Mouse (Mus musculus) gastrocnemius, postnatal 10 days (tissue): ENCODE measurements at regions not wholly inside any gene's neighbourhood (a gene's known extent, or its start where the extent isn't known, plus 50 kb on each side); places are given as distances from the start of the nearest gene placed in this dataset.

Experiments used
- DNase-seq: peaks from one replicate; pipeline ENCODE4 v3.0.0; 2021; ENCODE audit warnings: mixed read lengths

DNA sequence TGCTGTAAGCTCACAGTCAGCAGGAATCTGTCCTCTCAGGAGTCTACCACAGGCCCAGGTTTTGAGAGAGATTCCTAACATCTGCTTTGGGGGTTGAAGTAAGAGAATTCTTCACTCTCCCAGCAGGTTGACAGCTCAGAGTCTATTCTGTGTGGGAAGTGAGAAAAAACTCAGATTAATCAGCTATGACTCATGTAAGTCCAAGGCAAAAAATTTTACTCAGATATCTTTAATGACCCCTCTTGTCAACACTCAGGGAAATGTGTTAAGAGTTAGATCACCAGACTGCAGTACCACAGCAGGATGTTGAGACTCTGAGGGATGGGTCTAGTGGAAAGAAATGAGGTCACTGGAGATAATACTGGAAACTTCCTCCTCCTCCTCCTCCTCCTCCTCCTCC is 688.4 kb downstream of the Hs3st4 start:
- DNase-seq = no peak

DNA sequence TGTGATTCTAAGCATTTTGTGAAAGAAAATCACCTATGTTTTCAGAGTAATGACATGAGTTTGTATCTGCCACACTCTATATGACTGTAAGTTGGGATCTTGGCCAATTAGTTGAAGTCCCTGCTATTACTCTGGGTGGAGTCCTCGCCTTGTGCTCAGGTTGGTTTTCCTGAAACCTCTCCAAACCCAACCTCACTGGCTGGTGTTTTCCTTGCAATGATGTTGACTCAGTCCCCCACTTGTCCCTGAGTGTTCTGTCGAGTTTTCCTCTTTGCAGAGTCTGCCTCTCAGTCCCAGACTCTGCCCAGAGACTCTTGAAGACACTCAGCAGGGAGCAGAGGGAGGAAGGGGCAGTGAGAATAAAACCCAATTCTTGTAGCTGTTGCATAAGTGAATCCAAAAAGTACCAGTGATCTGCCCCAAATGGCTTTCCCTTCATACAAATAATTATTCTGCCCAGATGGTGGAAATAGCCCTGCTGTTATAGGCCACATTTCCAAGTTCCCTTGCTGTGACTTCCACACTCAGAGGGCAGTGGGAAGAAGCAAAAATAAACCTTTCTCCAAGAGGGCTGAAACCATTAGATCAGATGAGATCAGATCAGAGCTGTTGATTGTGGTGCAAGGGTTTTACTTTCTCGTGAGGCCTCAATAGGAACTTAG is 694.3 kb downstream of the Hs3st4 start:
- no peak for DNase-seq

DNA sequence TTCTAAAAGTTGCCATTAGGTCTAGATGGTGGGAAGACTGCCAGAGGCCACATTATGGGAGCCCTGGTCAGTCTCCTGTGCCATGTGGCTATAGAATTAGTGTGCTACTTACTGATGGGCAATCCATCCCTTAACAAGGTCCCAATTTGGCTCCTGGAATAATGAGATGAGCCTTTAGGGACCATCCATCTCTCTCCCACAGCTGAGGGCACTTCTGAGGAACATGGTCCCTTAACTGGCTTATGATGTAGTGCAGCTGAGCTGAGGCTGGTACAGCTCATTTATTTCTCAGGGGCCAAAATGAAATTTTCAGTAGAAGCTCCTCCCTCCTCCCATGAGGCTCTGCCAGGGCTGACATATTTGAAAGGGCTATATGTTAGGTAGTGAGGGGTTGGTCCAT is 697.9 kb downstream of the Hs3st4 start:
- DNase-seq = no peak

DNA sequence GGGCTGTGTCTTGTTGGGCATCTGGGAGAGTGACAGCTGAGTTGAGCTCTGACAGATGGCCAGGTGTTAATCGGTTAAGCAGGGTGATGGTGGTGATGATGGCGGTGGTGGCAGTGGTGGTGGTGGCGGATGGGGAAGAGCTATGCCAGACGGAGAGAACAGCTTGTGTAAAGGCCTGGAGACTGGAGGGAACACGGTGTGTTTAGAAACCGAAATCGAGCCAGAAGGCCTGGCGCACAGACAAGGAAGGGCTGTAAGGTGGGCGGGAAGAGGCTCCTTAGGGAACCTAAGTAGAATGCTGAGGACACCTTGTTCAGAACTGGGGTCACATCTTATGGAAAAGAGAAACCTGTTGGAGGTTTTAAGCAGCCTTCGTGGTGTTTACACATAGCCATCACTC is 698.5 kb downstream of the Hs3st4 start:
- no peak for DNase-seq

DNA sequence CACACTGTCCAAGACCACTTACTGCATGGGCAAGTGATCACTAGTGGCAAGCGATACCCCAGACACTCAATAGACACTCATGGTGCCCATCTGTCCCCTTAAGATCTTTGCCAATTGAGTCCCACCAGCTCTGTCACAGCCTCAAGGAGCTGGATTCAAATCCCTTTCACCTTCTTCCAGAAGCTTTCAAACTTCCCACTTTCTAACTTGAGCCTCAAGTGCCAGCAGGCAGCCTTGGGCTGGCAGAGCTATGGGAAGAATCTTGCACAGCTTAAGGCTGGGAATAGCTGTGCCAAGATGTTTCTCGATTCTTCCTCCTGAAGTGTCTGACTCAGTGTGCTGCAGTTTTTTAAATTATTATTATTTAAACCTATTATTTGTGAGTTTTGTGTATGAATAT is 699.2 kb downstream of the Hs3st4 start:
- DNase-seq = no peak

DNA sequence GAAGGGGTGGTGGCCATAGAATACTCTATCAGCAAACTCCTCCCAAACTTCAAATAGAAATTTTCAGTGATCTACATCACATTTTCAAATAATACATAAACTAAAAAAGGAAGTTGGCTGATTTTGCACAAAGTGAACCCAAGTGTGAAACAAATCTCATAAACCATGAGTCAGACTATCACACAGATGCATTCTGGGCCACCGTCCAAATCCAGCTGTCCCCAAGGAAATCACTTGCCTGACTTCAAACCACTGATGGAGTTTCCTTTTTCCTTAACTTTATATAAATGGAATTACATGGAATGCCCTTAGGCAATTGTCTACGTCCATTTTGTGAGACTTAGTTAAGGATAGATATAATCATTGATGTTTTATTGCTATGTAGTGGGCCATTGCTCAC is 702.8 kb downstream of the Hs3st4 start:
- DNase-seq = peak; percentile 78

DNA sequence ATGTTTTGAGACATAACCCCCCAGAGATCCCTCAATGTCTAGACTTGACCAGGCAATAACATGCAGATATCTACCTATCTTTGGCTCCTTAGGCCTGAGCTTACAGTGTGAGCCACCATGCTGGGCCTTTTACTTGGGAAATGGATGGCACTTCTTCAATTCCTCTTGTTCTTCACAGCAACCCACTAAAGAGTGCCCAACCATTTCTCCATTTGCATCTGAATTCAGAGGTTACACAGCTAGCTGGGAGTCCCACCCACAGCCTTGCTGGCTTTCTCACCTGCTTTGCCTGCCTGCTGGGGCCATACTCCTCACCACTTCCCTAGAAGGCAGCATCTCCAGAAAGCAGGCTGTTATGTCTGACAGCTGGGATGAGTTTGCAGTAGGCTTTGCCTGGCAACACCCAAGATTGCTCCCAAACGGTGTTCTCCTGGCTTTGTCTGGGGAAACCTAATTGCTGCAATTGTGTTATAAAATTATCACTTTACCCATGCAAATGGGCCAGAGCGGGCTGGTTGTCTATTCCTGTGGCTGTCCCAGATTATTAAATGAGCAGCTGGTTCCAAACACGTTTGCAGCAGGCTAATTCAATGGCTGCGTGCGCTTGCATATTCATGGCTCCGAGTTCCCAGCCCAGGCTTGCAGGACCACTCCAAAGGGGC is 721.6 kb downstream of the Hs3st4 start:
- DNase-seq = no peak

DNA sequence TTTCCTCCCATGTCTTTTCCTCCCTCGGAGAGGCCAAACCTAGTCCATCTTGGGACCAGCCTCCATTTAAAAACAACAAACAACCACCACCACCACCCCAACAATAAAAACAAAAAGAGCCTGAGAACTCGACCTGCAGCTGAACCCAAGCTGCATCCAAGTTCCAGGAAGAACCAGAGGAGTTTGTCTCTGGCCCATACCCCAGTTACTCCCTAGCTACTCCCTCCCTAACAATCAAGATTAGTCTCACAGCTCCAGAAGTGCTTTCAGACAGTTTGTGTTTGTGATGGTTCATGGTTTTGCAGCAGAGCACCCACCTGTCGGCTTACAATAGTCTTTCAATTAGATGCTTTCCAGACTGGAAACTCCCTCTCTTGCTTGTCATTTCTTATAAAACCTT is 724.5 kb downstream of the Hs3st4 start:
- no peak for DNase-seq

DNA sequence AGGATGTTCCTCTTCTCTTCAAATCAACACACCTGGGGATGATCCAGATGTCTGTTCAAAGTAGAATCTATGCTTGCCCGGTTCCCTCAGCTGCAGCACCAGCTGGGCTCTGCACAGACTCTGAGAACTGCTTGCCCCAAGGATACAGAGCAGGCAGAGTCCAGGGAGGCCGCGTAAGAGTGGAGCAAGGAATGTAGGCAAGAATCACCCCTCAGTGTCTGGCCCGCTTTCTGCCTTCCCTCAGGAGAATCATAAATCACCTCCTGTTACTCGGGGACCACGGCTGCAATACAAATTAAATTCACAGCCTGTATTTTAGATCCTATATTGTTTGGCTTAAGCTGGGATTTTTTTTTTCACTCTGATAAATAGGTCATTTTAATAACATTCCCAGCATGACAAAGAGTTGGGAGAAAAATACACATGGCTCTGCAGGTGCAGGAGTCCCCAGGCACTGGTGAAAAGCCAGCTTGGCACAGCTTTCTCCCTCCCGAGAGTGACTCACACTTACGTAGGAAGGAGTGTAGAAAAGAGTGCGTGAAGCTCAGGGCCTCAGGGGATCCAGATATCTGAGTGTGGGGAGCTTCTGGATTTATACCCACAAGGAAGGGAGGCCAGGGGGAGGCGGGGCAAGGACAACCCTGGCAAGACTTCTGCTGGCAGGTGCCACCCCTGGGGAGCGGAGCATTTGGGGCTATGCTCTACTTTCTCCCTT is 726.3 kb downstream of the Hs3st4 start:
- DNase-seq = peak; percentile 51

DNA sequence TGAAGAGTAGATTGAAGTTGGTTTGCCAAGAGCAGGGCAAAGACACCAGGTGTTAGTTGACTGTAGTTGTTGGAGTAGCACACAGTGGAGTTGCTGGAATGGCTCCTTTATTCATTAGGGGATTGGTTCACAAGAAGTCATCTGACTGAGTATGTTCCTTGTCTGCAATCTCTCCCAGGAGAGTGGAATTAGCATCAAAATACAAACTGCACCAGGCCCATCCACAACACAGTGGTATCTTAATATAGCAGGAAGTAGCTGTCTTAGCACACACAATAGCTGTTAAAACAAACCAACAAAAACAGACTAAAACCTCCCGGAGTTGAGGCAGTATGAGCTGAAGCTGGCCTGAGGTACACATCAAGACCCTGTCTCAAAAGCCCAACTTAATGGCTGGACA is 723.5 kb upstream of the Kdm8 start:
- no peak for DNase-seq

DNA sequence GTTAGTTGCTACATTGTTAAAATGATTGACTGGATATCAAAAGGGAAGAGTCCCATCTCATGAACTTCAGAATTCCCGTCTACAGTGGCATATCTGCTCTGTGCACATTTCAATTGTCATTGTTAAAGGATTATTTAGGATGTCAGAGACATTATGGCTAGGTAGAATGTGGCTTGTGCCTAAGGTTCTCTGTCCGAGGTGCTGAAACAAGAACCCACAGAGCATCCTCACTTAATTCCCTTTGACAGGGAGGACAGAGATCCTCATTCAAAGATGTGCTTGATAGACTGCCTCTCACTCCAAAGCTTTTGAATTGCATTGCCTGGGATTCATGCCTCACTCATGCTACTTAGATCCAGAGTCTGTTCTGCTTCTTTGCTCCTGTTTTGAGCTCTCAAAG is 702.4 kb upstream of the Kdm8 start:
- no peak for DNase-seq

DNA sequence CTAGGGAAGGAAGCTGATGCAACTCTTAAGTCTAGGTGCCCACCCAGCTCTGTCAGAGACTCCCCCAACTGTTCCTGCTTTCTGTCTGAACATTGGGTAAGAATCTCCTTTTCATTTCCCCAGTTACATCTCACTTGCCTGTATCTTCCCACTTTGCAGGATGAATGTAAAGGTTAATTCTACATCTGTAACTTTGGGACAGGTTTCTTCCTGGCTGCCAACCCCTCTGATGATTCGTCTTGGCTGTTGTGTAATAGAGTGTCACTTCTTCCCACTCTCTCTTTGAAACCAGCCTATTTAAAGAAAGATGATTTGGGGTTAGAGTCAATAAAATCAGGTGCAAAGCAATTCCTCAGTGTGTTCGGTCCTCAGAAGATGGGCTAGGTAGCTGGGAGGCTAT is 698.2 kb upstream of the Kdm8 start:
- no peak for DNase-seq

DNA sequence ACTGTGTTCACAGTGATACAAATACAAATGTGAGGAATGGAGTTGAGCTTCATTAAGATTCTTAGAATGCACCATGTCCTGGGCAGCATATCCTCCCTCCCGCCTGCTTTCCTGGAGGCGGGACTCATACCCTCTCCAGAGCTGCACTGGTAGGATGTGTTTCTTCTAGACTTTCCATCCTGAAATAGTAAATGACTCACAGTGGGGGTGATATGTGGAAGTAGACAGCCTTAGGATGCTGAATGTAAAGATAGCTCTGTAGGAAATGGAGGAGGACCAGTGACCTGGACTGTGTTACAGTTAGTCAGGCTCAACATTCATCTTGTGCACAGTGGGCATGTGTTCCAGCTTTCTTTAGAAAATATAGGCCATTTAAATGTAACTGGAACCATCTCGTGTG is 696.1 kb upstream of the Kdm8 start:
- DNase-seq = no peak

DNA sequence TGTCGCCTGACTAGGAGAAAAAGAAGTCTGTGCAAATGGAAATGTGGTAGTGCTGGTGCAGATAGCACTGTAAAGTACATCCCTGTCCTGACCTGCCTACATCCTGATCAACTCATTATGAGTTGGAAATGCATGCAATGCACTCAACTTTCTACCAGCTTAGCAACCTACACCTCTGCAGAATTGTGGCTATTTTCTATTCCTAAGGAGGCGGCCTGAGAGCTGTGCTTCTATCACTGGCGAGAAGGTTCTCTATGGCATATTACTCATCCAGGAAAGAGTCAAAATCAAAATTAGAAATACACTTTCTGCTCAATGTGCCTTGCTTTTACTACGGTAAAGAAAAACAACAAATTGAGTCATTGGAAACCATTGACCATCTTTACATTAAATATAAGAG is 685.4 kb upstream of the Kdm8 start:
- no peak for DNase-seq

DNA sequence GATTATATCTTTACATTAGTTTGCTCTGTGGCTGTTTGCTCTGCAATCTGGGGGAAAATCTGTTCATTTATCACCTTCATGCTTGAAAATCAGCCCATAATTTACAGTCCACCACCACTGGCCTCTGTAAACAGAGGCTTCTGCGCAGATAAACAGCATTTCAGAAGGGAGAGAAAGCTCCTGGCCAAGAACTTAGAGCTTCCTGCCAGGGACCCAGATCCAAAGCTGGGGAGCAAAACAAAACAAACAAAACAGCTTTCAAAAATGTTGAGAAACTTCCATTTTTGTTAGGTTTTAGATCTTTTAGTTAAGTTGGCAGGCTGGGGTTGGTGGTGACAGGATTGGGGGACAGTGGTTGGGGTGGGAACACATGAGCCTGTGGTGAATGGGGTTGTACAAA is 666.7 kb upstream of the Kdm8 start:
- no peak for DNase-seq

DNA sequence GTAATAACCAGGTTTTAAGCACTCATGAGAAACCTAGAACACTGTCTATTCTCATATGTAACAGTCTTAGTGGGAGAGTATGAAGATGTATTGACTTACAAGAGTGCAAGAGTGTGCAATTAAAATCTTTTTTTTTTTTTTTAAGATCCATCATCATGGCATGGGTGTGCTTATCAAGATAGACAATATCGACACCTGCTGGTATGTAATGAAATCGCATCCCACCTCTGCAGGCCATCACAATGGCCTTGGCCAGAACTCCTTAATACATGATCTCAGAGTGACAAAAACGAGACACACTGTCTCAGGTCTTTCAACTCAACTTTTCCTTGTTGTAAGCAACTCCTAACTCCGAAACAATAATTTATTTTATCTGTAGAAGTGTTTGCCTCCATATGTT is 661.7 kb upstream of the Kdm8 start:
- no peak for DNase-seq

DNA sequence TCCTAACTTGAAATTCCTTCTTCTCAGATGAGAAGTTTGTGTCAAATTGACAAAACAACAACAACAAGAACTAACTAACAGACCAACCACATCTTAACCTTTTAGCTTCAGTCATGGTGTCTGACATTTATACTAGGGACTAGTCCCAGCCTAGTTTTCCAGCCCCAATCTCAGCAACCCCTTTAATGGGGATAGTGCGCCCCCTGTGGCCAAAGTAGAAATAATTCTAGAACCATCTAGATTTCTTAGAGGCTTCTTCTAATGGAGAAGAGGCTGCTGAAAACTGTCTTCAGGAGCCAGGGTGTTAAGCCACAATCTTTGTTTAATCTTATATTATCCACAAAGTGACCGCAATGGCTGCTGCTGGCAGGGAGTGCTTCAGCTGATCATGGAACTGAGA is 659.5 kb upstream of the Kdm8 start:
- DNase-seq = no peak

DNA sequence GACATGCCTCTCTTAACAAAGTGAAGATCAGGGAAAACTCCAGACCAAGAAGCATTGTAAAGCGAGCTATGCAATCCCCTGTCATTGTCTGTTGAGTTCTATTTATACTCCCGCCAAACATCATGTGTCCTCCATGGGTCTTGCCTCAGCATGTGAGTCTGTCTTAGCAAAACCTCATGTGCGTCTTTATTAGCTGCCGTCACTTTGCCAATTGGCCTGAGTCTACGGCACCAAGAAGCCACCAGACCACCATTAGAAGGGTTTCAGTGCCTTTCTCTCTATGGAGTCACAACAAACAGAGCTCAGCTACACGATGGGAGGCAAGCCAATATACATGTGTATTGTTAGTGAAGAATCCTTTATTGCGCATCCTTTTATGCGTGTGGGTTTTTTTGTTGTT is 658.6 kb upstream of the Kdm8 start:
- no peak for DNase-seq

DNA sequence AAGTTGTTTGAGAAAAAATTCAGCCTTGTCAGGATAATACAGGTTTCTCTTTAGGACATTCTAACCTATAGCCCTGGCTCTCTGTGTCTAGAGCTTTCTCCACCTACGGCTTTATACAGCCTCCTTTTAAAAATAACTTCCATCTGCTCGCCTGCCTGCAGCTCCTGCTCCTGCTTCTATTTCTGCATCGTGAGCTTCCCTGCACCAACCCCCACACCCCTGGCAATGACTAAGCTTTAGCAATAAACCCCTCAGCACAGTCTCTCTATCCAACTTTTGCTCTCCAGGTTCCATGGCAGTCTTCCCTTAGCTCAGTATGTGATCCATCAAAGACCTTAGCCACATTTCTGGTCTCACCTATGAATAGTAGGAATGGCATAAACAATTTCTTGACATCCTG is 655.7 kb upstream of the Kdm8 start:
- no peak for DNase-seq

DNA sequence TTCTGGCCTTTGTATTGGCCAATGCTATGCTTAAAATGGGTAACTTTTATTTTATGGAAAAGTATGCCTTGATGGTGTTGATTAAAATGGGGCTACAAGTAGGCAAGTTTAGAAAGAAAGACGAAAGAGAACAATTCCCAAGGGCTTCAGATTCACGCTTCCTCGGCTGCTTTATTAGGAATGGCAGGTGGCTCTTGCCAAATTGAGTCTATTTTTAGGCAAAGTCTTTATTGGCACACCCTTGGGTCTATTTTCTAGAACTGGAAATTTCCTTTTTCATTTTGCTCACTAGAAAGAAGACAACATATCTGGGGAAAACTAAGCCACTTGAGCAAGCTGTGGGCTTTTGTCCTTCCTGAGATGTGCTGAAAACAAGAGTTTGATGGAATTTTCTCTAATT is 641.4 kb upstream of the Kdm8 start:
- DNase-seq = no peak

DNA sequence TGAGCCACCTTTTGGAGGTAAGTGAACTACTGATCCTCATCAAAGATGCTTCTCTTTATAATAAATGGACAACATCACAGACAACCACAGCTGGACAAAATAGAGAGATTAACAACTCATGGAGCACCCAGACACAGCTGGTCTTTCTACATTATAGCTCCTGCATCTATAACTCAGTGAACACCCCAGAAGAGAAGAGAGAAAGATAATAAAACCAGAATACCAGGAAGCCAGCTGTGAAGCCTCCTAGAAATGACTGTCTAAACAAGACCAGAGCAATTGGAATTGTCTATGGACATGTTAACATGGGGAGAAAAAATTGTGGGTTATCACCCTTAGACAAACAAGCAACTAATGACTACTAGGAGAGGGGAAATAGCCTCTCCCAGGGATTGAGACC is 609.8 kb upstream of the Kdm8 start:
- DNase-seq = no peak

DNA sequence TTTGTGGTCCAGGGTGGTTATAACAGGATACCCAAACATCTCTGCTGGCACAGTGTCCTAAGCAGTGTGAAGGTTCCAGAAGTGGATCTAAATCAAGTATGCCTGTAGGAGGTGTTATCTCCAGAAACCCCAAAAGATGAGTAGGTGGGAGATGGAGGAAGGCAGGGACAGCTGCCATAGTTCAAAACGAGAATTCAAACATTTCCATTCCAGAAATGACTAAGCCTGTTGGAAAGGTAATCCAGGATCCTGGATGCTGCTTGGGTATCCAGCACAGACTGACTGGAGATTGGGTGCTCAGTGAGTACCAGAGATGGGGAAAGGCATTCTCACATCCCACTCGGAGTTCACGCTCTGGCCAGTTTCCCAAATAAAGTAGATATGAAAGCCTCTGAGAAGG is 607.9 kb upstream of the Kdm8 start:
- no peak for DNase-seq

DNA sequence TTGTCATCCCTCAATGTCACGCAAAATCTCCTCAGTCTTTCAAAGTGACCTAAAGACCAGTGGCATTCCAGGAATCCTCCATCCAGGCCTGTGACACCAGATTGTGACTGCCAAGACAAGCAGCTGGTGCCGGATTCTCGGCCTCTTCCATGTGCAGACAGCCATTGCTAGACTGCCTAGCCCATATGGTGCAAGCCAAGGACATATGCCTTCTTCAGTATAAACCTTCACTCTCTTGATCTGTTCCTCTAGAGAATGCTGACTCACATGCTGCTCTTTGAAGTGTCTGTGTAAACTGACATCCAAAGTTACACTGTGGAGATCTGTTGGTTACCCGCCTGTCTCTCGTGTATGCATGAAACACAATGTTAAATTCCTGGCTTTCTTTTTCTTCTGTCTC is 589.4 kb upstream of the Kdm8 start:
- no peak for DNase-seq

DNA sequence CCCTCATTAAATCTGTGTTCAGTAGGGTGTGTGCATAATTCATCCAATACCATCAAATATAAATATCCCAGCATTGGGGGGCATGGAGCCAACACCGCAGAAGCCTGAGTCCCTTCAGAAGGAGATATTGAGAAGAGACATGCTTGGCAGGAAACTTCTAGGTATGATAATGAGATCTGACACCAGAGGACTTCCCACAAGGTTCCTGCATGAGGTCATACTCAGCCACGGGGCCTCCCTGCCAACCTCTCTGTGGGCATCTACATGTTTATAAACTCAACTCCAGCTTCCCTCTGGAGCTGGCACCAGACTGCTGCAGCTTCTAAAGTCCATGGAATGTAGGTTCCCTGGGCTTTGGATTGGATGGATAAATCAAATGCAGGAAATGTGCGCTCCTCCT is 587.4 kb upstream of the Kdm8 start:
- no peak for DNase-seq
